Mouse (Mus musculus): ENCODE measurements around the gene Fam155a. TPM values are rescaled to one million over a fixed set of nuclear protein-coding genes. Genes with fewer than 3 reads are reported as not detected.
A peak's percentile ranks its signal among the peaks of the same experiment; 100 is the strongest.

Gene Fam155a
- polyA plus RNA-seq, 1 experiment from 2014 or later, result 7.1 TPM

GRCm38 (mm10) chr8:9288015-9288729 is 482.8 kb downstream of the Fam155a start:
- Histone ChIP-seq H3K27ac (ENCODE audit: low read depth, low read length) (no peak overlapping the region), H3K36me3 (ENCODE audit: control insufficient read depth, insufficient read depth, low read length) (no peaks in the 10 kb centered on the region), H3K9ac (ENCODE audit: low read depth, low read length) (no peak overlapping the region), H3K4me3 (ENCODE audit: low read depth, low read length) (no peak overlapping the region), H3K9me3 (ENCODE audit: control insufficient read depth, low read length) (no peaks in the 10 kb centered on the region), H3K27me3 (ENCODE audit: control insufficient read depth, insufficient read depth, low read length) (no peaks in the 10 kb centered on the region), H3K4me1 (replicated peaks; ENCODE audit: control insufficient read depth, insufficient read depth, low read length) (no peaks in the 10 kb centered on the region), H3K4me2 (replicated peaks; ENCODE audit: low read depth, low read length) (no peak overlapping the region)
- DNase-seq (ENCODE audit: low spot score) (no peak), ATAC-seq (ENCODE audit: low FRiP score) (no peak)
- WGBS, result 32% methylated on average over 8 of the region's 8 CpGs

- DNase-seq (ENCODE audit: low spot score), result no peak
- H3K9ac ChIP-seq (ENCODE audit: low read depth, low read length), result no peak overlapping the region
- H3K9me3 ChIP-seq (ENCODE audit: control insufficient read depth, low read length), result no peaks in the 10 kb centered on the region
- no peak overlapping the region for H3K27ac ChIP-seq (ENCODE audit: low read depth, low read length)
- H3K4me1 ChIP-seq (replicated peaks; ENCODE audit: control insufficient read depth, insufficient read depth, low read length), result no peaks in the 10 kb centered on the region
- no peak for ATAC-seq (ENCODE audit: low FRiP score)
- no peak overlapping the region for H3K4me3 ChIP-seq (ENCODE audit: low read depth, low read length)
- no peaks in the 10 kb centered on the region for H3K36me3 ChIP-seq (ENCODE audit: control insufficient read depth, insufficient read depth, low read length)
- WGBS, result 87% methylated on average over 8 of the region's 8 CpGs
- no peaks in the 10 kb centered on the region for H3K27me3 ChIP-seq (ENCODE audit: control insufficient read depth, insufficient read depth, low read length)
- no peak overlapping the region for H3K4me2 ChIP-seq (replicated peaks; ENCODE audit: low read depth, low read length)
Observed at GRCm38 (mm10) chr8:9274117-9274516, 496.8 kb downstream of the Fam155a start.

- Histone ChIP-seq H3K36me3 (ENCODE audit: control insufficient read depth, insufficient read depth, low read length) (no peaks in the 10 kb centered on the region), H3K27ac (ENCODE audit: low read depth, low read length) (no peak overlapping the region), H3K27me3 (ENCODE audit: control insufficient read depth, insufficient read depth, low read length) (no peaks in the 10 kb centered on the region), H3K4me2 (replicated peaks; ENCODE audit: low read depth, low read length) (no peak overlapping the region), H3K9ac (ENCODE audit: low read depth, low read length) (no peak overlapping the region), H3K9me3 (ENCODE audit: control insufficient read depth, low read length) (no peaks in the 10 kb centered on the region), H3K4me1 (replicated peaks; ENCODE audit: control insufficient read depth, insufficient read depth, low read length) (no peaks in the 10 kb centered on the region; the same call in 1 of the 2 replicates), H3K4me3 (ENCODE audit: low read depth, low read length) (no peak overlapping the region)
- WGBS, result 90% methylated on average over 8 of the region's 8 CpGs
- DNase-seq (ENCODE audit: low spot score) (no peak), ATAC-seq (ENCODE audit: low FRiP score) (no peak)
Observed at GRCm38 (mm10) chr8:9264378-9264777, 506.6 kb downstream of the Fam155a start.

GRCm38 (mm10) chr8:9261527-9261926 is 509.4 kb downstream of the Fam155a start:
- ATAC-seq (ENCODE audit: low FRiP score), result peak; percentile 59
- peak; percentile 34 for DNase-seq (ENCODE audit: low spot score)
- 41% methylated on average over 8 of the region's 8 CpGs for WGBS

GRCm38 (mm10) chr8:9255316-9255715 is 515.6 kb downstream of the Fam155a start:
- 88% methylated on average over 5 of the region's 5 CpGs for WGBS
- no peaks in the 10 kb centered on the region for H3K4me1 ChIP-seq (replicated peaks; ENCODE audit: control insufficient read depth, insufficient read depth, low read length)
- no peak overlapping the region for H3K4me3 ChIP-seq (ENCODE audit: low read depth, low read length)
- H3K9ac ChIP-seq (ENCODE audit: low read depth, low read length), result no peak overlapping the region
- ATAC-seq (ENCODE audit: low FRiP score), result no peak
- DNase-seq (ENCODE audit: low spot score), result no peak
- no peak overlapping the region for H3K27ac ChIP-seq (ENCODE audit: low read depth, low read length)
- no peak overlapping the region for H3K4me2 ChIP-seq (replicated peaks; ENCODE audit: low read depth, low read length)
- H3K36me3 ChIP-seq (ENCODE audit: control insufficient read depth, insufficient read depth, low read length), result no peaks in the 10 kb centered on the region
- no peaks in the 10 kb centered on the region for H3K9me3 ChIP-seq (ENCODE audit: control insufficient read depth, low read length)
- H3K27me3 ChIP-seq (ENCODE audit: control insufficient read depth, insufficient read depth, low read length), result no peaks in the 10 kb centered on the region

More at GRCm38 (mm10) chr8:9261527-9261926, 509.4 kb downstream of the Fam155a start:
- no peak overlapping the region for H3K4me2 ChIP-seq (replicated peaks; ENCODE audit: low read depth, low read length)
- H3K9me3 ChIP-seq (ENCODE audit: control insufficient read depth, low read length), result no peaks in the 10 kb centered on the region
- H3K4me1 ChIP-seq (replicated peaks; ENCODE audit: control insufficient read depth, insufficient read depth, low read length), result no peaks in the 10 kb centered on the region; the same call in 1 of the 2 replicates
- no peak overlapping the region for H3K4me3 ChIP-seq (ENCODE audit: low read depth, low read length)
- H3K27me3 ChIP-seq (ENCODE audit: control insufficient read depth, insufficient read depth, low read length), result no peaks in the 10 kb centered on the region
- no peaks in the 10 kb centered on the region for H3K36me3 ChIP-seq (ENCODE audit: control insufficient read depth, insufficient read depth, low read length)
- peak overlapping the region; percentile 40 for H3K27ac ChIP-seq (ENCODE audit: low read depth, low read length)
- H3K9ac ChIP-seq (ENCODE audit: low read depth, low read length), result no peak overlapping the region

DNA sequence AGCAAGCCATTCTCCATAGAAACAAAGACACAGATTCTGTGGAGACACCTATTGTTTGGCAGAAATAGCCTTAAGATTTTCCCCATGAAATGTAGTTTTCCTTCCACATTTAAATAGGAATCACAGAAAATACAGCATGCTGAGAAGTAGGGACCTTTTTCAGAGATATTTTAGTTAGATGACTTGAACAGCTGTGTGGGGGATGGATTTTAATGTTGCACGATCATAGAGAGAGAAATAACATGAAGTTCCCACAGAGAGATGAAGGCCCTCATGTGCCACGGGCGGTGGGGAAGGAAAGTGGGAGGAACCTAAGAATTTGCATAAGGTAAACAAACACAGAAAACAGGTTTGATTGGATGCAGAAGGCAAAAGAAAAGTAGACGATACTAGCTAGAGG is 518.0 kb downstream of the Fam155a start:
- WGBS, result 85% methylated on average over 4 of the region's 4 CpGs
- H3K27ac ChIP-seq (ENCODE audit: low read depth, low read length), result no peak overlapping the region
- H3K4me2 ChIP-seq (replicated peaks; ENCODE audit: low read depth, low read length), result no peak overlapping the region
- H3K36me3 ChIP-seq (ENCODE audit: control insufficient read depth, insufficient read depth, low read length), result no peaks in the 10 kb centered on the region
- H3K27me3 ChIP-seq (ENCODE audit: control insufficient read depth, insufficient read depth, low read length), result no peaks in the 10 kb centered on the region
- H3K9me3 ChIP-seq (ENCODE audit: control insufficient read depth, low read length), result no peaks in the 10 kb centered on the region
- DNase-seq (ENCODE audit: low spot score) (no peak), ATAC-seq (ENCODE audit: low FRiP score) (no peak)
- H3K4me3 ChIP-seq (ENCODE audit: low read depth, low read length), result no peak overlapping the region
- no peaks in the 10 kb centered on the region for H3K4me1 ChIP-seq (replicated peaks; ENCODE audit: control insufficient read depth, insufficient read depth, low read length)
- no peak overlapping the region for H3K9ac ChIP-seq (ENCODE audit: low read depth, low read length)

DNA sequence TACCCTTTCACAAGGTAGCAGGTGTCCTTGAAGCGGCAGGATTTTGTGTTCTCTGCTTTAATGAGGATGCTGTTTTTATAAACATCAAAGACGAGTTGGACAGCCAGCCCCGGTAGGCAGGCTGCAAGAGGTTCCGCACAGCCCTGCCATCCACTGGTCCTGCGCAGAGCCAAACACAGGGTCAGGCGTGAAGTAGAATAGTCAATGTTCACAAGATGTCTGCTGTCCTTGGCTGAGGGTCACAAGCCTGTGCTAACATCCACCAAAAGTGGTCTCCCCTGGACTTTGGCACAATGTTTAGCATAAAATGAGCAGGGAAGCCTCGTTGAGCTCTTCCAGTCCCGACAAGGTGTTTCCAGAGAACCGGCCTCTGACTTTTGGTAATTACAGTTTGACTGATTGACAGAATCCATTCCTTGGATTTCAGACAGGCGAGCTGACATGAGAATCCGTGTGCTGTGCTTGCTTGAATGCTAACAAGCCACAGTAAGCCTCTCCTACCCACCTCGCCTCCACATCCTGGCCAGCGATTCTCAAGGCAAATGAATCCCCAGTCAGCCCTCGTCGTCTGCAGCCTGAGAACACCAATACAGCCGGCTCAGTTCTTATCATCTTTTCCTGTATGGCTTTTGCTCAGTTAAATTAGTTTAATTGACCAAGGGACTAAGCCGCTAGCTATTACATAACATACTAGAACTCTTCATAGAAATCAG is 522.7 kb downstream of the Fam155a start:
- Histone ChIP-seq H3K36me3 (ENCODE audit: control insufficient read depth, insufficient read depth, low read length) (no peaks in the 10 kb centered on the region), H3K4me1 (replicated peaks; ENCODE audit: control insufficient read depth, insufficient read depth, low read length) (no peaks in the 10 kb centered on the region), H3K4me2 (replicated peaks; ENCODE audit: low read depth, low read length) (no peak overlapping the region), H3K4me3 (ENCODE audit: low read depth, low read length) (no peak overlapping the region), H3K9me3 (ENCODE audit: control insufficient read depth, low read length) (no peaks in the 10 kb centered on the region), H3K27ac (ENCODE audit: low read depth, low read length) (no peak overlapping the region), H3K27me3 (ENCODE audit: control insufficient read depth, insufficient read depth, low read length) (no peaks in the 10 kb centered on the region), H3K9ac (ENCODE audit: low read depth, low read length) (no peak overlapping the region)
- no peak for DNase-seq (ENCODE audit: low spot score)
- no peak for ATAC-seq (ENCODE audit: low FRiP score)
- 83% methylated on average over 17 of the region's 17 CpGs for WGBS

DNA sequence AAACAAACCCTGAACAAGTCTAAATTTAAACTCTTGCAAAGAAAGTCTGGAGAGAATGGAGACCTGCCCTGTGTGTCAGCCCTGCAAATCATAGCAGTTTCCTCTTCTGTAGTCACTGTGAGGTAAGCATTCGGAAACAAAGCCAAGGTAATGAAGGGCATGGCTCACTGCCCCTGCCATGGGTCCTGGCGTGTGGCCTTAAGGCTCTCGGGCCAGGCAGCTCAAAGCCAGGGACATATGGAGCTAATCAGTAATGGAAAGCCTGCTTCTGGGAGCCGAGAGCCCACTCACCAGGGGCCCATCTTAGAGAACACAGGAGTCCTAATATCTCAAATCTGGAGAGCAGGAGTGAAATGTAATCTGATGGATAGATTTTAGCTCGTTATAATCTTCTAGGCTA is 525.0 kb downstream of the Fam155a start:
- Histone ChIP-seq H3K4me3 (ENCODE audit: low read depth, low read length) (no peak overlapping the region), H3K4me1 (replicated peaks; ENCODE audit: control insufficient read depth, insufficient read depth, low read length) (no peaks in the 10 kb centered on the region), H3K27ac (ENCODE audit: low read depth, low read length) (no peak overlapping the region), H3K27me3 (ENCODE audit: control insufficient read depth, insufficient read depth, low read length) (no peaks in the 10 kb centered on the region), H3K9me3 (ENCODE audit: control insufficient read depth, low read length) (no peaks in the 10 kb centered on the region), H3K36me3 (ENCODE audit: control insufficient read depth, insufficient read depth, low read length) (no peaks in the 10 kb centered on the region), H3K9ac (ENCODE audit: low read depth, low read length) (no peak overlapping the region), H3K4me2 (replicated peaks; ENCODE audit: low read depth, low read length) (no peak overlapping the region)
- 51% methylated on average over 5 of the region's 5 CpGs for WGBS
- no peak for DNase-seq (ENCODE audit: low spot score)
- no peak for ATAC-seq (ENCODE audit: low FRiP score)

- Histone ChIP-seq H3K27me3 (ENCODE audit: control insufficient read depth, insufficient read depth, low read length) (0 out of 2 replicates have a peak, but pooled peaks cover 2% of the 10 kb centered on the region), H3K4me2 (replicated peaks; ENCODE audit: low read depth, low read length) (no peak overlapping the region), H3K9me3 (ENCODE audit: control insufficient read depth, low read length) (no peaks in the 10 kb centered on the region), H3K36me3 (ENCODE audit: control insufficient read depth, insufficient read depth, low read length) (no peaks in the 10 kb centered on the region), H3K4me3 (ENCODE audit: low read depth, low read length) (no peak overlapping the region), H3K27ac (ENCODE audit: low read depth, low read length) (no peak overlapping the region), H3K4me1 (replicated peaks; ENCODE audit: control insufficient read depth, insufficient read depth, low read length) (no peaks in the 10 kb centered on the region), H3K9ac (ENCODE audit: low read depth, low read length) (no peak overlapping the region)
- DNase-seq (ENCODE audit: low spot score) (no peak), ATAC-seq (ENCODE audit: low FRiP score) (no peak)
- WGBS, result 35% methylated on average over 5 of the region's 5 CpGs
Observed at GRCm38 (mm10) chr8:9240996-9241395, 530.0 kb downstream of the Fam155a start.
